Mouse (Mus musculus) fat pad, adult 2 months (tissue): ENCODE results near the gene Sox6.

Experiments
- DNase-seq: peaks from one replicate; pipeline ENCODE4 v3.0.0-alpha.2; 2011; ENCODE audit warnings: low read depth, low spot score; ENCODE audit errors: extremely low read depth

The Sox6 gene

GRCm38 (mm10) chr7:115758172-115758571 is 280.4 kb downstream of the Sox6 start:
- DNase-seq: no peak

GRCm38 (mm10) chr7:115755272-115755671 is 283.3 kb downstream of the Sox6 start:
- DNase-seq: no peak

GRCm38 (mm10) chr7:115754216-115754615 is 284.4 kb downstream of the Sox6 start:
- no peak for DNase-seq

DNA sequence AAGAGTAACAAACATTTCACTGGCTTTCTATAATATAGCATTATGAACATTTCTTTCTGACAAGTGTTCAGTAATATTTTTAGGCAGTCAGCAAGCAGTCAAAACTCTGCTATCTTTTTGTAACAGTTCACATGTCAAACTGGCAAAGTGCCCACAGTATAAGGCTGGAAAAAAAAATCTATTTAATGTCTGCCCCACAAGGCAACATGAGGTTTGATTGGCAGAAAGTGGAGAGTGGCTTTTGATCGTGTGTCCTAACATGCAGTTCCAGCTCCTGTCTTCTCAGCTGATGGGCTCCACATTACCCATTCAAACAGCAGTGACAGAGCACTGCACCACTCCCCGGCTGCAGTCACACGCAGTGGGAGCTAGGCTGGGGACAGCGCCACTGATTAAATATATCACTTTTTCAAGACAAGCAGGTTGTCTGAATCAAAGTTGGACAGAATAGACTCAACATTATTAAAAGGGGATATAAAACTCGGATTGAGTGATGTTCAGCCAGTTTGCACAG is 286.4 kb downstream of the Sox6 start:
- no peak for DNase-seq

- no peak for DNase-seq
Measured at GRCm38 (mm10) chr7:115751083-115751482, 287.5 kb downstream of the Sox6 start.

- DNase-seq: no peak
Measured at GRCm38 (mm10) chr7:115750275-115750825, 288.2 kb downstream of the Sox6 start.

DNA sequence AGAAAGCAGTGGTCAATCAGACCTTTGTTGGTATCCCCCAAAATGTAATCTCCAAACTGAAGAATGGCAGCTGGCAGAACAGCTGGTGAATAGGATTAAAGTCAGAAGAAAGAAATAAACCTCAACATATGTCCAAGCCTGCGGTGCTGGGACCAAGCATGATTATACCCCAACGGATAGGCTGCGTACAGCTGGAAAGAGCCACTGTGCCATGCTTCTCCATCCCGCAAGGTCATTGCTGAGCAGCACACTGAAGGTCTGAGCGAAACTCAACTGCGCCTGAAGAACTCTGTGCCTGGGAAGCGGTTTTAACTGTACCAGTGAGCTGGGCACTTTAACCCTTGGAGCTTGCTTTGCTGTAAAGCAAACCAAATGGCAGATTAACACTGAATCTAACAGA is 291.1 kb downstream of the Sox6 start:
- DNase-seq: no peak

GRCm38 (mm10) chr7:115745672-115746253 is 292.8 kb downstream of the Sox6 start:
- DNase-seq: no peak

- DNase-seq: no peak
Measured at GRCm38 (mm10) chr7:115734137-115734536, 304.5 kb downstream of the Sox6 start.

DNA sequence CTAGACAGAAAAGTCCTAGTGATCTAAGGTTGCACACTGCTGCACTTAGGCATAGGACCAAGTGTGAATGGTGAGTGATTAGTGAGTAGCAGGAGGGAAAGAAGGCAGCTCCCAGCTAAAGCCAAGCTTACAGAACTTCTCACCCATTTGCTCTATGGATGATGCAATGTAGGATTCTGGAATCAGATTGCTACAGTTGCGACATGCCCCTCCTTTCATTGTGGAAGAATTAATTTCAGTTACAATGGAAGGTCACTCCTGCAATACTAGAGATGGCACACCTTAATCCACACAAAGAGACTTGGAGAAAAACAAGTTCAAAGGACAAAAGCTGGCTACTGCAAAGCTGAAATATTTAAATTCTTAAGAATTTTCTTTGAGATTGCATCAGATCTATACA is 305.8 kb downstream of the Sox6 start:
- DNase-seq: no peak

DNA sequence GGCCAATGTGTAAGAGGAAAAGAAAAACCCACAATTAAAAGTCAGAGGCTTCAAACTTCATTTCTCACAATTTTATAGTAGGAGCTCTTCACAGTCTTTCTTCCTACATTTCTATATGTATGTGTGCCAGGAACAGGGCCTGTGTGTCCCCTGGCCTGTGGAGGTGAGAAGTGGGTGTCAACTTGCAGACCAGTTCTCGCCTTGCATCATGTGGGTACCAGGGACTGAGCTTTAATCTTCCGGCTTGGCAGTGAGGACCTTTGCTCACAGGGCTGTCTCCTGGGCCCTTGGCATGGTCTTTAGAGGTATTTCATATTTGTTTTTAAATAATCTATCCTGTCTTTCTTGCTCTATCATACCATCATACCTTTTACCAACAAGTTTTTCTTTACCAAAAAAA is 311.8 kb downstream of the Sox6 start:
- DNase-seq: no peak

GRCm38 (mm10) chr7:115724404-115724803 is 314.2 kb downstream of the Sox6 start:
- no peak for DNase-seq

DNA sequence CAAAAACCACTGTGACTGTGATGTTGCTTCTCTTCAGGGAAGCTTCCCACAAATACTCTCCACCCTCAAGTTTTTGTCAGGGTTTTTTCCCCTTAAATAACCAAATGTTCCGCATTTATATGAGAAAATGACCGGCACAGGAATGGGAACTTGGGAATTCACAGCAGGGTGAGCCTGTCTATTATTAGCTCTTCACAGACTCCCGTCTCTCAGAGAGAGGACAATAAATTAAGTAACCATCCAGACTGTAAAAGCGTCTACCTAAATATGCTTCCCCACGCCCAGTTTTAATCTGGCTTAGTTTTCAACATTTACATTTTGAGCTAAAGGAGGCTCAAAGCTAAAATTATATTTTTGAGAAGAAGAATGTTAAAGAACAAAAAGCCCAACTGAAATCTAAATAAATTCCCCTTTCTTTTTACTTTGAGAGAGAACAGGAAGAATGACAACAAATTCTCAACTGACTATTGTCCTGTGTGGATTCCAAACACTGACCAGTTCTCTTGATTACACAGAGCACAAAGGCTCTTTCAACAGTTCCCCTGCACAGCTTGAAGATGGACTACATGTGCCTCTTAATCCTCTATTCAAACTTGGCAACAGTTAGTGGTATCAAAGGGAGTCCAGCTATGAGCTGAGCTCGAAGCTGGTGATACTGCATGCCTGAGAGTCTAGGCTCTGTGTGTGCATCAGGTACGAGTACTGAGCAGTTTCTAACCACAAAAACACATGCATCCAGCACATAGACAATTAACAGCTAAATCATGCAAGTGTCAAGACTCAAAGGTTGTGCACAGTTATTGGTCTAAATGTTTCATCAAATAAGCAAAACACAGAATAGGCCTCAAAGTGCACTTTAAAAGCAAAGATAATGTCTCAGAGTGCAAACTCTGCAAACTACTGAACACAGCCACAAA is 316.7 kb downstream of the Sox6 start:
- DNase-seq: no peak

DNA sequence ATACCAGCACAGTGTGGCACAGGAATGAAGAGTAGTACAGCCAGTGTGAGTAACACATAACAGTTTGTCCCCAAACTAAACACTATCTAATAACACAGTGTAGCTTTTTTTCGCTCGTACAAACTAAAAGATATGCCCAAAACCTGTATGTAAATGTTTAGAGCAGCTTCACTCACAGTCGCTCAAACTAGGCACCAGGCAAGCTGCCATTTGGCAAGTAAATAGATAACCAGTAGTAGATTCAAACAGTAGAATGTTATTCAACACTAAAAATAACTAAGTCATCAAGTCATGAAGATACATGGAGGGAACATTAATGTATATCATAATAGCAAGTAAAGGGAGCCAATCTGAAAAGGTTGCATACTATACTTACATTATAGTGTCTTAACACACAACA is 318.8 kb downstream of the Sox6 start:
- DNase-seq: no peak

- DNase-seq: no peak
Measured at GRCm38 (mm10) chr7:115706141-115706540, 332.5 kb downstream of the Sox6 start.

DNA sequence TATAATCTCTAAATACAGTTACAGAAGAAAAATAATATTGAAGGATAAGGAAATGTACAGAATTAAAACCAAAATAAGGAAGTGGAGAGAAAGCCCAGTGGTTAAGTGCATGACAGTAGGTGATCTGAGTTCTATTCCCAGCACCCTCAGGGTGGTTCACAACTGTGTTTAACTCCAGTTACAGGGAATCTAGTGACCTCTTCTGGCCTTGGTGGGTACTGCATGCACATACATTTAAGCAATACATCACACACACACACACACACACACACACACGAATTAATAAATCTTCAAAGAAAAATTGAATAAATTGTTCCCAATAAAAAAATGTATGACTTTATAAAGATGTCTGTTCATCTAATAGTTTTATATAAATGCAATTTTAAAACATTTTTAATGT is 340.5 kb downstream of the Sox6 start:
- no peak for DNase-seq

DNA sequence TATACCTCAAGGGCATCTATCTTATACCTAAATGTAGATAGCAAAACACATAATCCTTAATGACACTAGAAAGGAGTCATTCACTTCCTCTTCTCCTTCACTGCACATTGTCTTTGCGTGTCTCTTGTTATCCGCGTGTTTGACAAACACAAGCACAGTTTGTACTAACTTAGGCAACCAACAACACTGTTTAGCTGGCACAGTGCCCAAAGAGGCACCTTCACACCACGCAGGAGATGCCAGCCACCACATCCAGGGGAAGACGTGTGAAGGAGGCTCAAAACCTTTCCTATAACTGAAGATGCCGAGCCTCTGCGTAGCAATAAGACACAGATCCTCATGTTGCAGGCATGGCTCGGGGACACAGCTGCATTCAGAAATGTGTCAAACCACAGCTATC is 345.4 kb downstream of the Sox6 start:
- DNase-seq: no peak

DNA sequence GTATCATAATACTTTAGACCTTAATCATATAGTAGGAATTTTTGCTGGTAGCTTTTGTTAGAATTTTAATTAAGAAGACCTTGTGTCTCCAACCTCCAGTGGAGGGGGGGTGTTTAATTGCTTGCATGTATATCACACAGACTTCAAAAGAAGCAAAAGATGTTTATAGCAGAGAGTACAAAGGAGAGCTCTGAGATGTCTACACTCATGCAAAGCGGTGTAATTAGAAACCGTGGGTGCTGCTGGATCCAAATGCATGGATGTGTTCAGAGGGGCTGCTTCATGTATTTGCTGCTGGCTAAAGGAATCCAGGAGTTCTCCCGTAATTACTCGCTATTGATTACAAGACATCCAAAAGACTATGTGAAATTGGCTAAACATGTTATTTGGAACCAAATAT is 347.5 kb downstream of the Sox6 start:
- no peak for DNase-seq

DNA sequence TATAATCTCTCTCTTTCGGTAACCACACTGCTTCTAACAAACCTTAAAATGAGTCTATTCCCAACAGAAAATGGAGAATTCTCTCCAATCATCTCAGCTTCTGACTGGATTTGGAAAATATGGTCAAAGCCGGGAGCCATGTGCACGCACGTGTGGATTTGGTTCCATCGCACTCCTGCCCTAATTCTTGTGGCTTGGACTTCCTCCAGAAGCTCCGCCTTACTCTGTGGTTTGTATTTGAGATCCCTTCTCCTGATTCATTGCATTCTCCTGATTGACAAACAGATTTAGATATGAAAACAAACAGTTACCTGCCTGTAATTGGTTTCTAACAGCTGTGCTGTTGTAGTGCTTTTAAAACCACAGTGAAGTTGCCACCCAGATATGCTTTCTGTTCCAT is 351.9 kb downstream of the Sox6 start:
- no peak for DNase-seq

DNA sequence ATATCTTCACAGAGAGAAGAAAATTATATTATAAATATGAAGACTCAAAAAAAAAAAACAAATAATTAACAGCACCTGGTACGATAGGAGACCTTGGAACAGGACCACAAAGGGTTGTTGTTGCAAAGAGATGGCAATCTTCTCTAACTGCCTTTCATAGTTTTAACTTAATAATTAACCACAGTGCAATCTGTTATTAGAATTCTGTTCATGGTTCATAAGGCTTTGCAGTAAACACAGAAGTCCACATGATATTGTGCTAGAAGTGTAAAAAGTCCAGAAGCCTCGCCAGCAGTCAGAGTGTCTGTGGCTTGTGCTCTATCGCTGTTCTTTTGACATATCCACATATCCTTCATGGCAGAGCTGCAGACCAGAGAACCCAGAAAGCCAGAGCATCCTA is 354.5 kb downstream of the Sox6 start:
- DNase-seq: no peak

DNA sequence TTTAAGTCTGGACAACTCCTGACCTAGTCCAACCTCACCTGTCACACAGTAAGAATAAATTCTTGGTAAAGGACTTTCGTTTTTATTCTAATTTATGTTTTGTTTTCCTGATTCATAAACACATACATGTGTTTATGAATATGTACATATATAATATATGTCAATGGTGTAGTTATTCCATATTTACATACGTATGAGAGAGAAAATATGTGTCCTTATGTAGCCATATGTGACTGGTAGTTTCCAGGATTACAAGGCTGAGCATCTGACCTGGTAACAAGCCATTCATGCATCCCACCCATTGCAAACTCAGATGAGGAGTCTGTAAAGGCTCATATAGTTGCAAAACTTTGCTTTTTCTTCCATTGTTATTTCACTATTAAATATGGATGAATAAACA is 366.8 kb downstream of the Sox6 start:
- no peak for DNase-seq

DNA sequence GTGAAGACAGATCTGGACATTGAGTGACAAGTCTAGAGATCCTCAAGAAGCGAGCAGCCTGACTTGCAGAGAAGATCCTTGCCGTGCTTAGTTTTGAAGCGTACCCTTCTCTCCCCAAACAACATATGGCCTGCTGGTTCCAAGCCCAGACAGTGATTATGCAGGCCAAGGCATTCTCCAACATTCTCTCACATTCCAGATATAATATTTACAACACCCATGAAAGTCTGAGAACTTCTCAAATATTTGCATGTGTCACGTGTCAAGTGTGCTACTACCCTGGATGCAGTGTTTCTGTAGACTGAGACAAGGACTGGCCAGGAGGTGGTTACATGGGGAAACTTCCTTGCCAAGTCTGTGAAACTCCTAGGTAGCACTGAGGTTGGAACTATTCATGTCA is 367.3 kb downstream of the Sox6 start:
- DNase-seq: no peak
